Mouse (Mus musculus) small intestine, adult 2 months (tissue): Measurements from ENCODE around the gene Actn4. TPM values are rescaled to one million over a fixed set of nuclear protein-coding genes. Genes with fewer than 3 reads are reported as not detected.
A peak's percentile ranks its signal among the peaks of the same experiment; 100 is the strongest.

Experiments
- H3K27ac ChIP-seq: fragments of 200-500 bp; 2 replicates; pipeline ENCODE4 v1.5.1; 2012; ENCODE audit warnings: low read depth, low read length, control low read depth, inconsistent platforms; ENCODE audit not compliant: insufficient read depth
- H3K27me3 ChIP-seq: fragments of 200-500 bp; 2 replicates; pipeline ENCODE4 v1.6.1; 2012; ENCODE audit warnings: mild to moderate bottlenecking, moderate library complexity, low read length, inconsistent platforms; ENCODE audit not compliant: control insufficient read depth, insufficient read depth
- H3K36me3 ChIP-seq: fragments of 200-500 bp; 2 replicates; pipeline ENCODE4 v1.6.1; 2012; ENCODE audit warnings: mild to moderate bottlenecking, low read length, control low read depth, inconsistent platforms; ENCODE audit not compliant: control insufficient read depth, insufficient read depth
- H3K4me1 ChIP-seq: fragments of 200-500 bp; 2 replicates; pipeline ENCODE4 v1.6.1; 2012; ENCODE audit warnings: low read length, inconsistent platforms, mixed read lengths; ENCODE audit not compliant: control insufficient read depth, insufficient read depth, insufficient read length
- H3K4me3 ChIP-seq: fragments of 200-500 bp; 2 replicates; pipeline ENCODE4 v1.5.1; 2012; ENCODE audit warnings: low read depth, mild to moderate bottlenecking, control low read depth, inconsistent platforms, low read length, moderate library complexity
- CTCF ChIP-seq: fragments of 200-500 bp; IDR thresholded peaks from 2 replicates; pipeline ENCODE4 v1.5.1; 2012; ENCODE audit warnings: low read depth, mild to moderate bottlenecking, control low read depth, inconsistent platforms, low read length, moderate library complexity, mixed read lengths; ENCODE audit not compliant: insufficient replicate concordance, insufficient read length; ENCODE audit errors: extremely low read depth
- POLR2A ChIP-seq: fragments of 200-500 bp; IDR thresholded peaks from 2 replicates; pipeline ENCODE4 v1.6.1; 2012; ENCODE audit warnings: low read depth, mild to moderate bottlenecking, control low read depth, inconsistent platforms, low read length, moderate library complexity
- WGBS: fragments of 180-500 bp; shearing (Covaris S2); methylation state at CpG from one replicate; pipeline ENCODE4 v1.1.7; 2018; 5-methylcytosine and 5-hydroxymethylcytosine counted together
- polyA plus RNA-seq: library from polyadenylated mRNA; depleted of rRNA; stranded (reverse); fragments of >200 nt; gene quantifications from 2 replicates; pipeline ENCODE4 v1.2.3, GENCODE M21; 2012

The Actn4 gene
- polyA plus RNA-seq, 1 experiment, result 1,069 TPM

DNA sequence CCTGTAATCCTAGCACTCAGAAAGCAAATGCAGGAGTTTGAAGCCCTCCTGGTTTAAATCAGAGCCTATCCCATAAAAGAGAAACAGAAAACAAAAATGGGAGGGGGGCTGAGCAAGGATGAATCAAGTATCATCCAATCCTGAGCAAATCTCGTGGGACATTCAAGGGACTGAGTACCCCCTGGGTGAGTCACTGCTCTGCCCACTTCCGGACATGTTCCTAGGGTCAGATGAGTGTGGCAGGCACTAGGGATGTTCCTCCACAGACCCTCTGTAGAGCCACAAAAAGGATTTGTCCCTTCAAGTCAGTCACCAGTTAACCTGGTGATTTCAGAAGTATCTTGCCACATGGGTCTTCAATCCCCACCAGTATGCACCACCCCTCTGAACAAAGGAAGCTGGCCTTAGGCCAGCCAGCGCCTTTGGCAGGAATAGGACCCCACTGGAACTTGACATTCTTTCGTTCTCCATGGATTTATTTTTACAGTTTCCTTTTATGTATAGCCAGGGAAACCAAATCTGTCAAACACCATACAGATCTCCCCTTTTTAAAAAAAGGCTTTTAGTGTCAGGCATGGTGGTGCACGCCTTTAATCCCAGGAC is 6.7 kb downstream of the Actn4 start:
- Histone ChIP-seq H3K4me3 (no peak overlapping the region), H3K36me3 (peaks cover 17% of the 10 kb centered on the region), H3K27ac (peak overlapping the region; percentile 32; the same call in 1 of the 2 replicates), H3K27me3 (no peaks in the 10 kb centered on the region), H3K4me1 (peaks cover 33% of the 10 kb centered on the region; the same call in 1 of the 2 replicates)
- TF ChIP-seq CTCF (peak; percentile 4; the same call in 1 of the 2 replicates), POLR2A (no peak)
- WGBS, result 52% methylated on average over 5 of the region's 5 CpGs

DNA sequence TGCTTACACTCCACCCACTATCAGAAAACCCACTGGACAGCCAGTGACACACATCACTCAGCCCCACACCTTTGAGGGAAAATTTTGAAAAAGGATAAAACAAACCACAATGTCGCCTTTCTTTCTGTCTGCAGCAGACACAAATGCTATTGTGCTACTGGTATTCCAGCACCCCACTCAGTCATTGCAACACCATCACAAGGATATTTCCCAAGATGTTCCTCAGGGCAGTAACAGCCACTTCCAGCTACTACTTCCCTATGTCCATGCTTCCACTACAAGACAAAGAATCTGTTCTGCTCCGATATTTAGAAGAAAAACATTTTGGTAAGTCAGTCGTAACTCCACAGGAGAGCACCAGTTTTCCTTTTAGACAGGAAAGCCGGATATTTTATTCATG is 7.4 kb downstream of the Actn4 start:
- TF ChIP-seq CTCF (no peak), POLR2A (no peak)
- Histone ChIP-seq H3K4me3 (no peak overlapping the region), H3K36me3 (peaks cover 17% of the 10 kb centered on the region), H3K27ac (no peak overlapping the region), H3K27me3 (no peaks in the 10 kb centered on the region), H3K4me1 (peaks cover 35% of the 10 kb centered on the region; the same call in 1 of the 2 replicates)
- 75% methylated on average over 4 of the region's 4 CpGs for WGBS

DNA sequence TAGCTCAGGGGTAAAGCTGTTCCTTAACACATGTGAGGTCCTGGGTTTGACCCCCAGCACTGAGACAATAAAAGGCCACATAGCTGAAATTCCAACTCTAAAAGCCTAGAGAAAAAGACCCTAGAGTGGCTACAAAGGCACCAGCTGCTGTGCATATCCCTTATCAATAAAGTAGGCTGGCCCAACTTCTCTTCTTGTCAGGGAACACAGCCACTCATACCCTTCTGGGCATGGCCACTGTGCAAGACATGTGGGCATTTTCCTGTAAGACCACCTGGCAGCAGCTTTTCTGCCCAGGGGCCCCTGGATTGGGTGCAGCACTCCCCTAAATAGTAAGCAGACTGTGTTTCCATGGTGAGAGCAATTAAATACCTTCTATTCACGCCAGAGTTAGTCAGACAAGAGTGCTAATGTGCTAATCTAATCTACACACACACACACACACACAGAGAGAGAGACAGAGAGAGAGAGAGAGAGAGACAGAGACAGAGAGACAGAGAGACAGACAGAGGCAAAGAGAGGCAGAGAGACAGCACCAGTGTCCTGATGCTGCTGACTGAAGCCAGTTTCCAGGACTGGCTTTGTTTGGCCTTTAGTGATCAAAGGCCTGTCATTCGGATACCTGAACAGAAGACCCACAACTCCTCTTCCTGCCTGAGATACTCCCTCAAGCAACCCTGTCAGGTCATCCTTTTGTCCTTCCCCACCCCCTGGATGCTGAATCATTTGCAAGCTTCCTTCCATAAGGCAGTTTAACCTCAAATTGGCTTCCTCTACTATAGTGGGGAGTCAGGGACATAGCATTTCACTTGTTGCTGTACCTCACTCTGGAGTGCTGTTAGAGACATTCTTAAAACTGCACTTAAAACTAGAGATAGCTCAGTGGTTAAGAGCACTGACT is 8.4 kb downstream of the Actn4 start:
- Histone ChIP-seq H3K27me3 (no peaks in the 10 kb centered on the region), H3K36me3 (peaks cover 21% of the 10 kb centered on the region), H3K4me3 (no peak overlapping the region), H3K4me1 (peaks cover 41% of the 10 kb centered on the region; the same call in 1 of the 2 replicates), H3K27ac (peak overlapping the region; percentile 58; the same call in 1 of the 2 replicates)
- TF ChIP-seq POLR2A (no peak), CTCF (no peak; the same call in 1 of the 2 replicates)
- WGBS, result 21% methylated on average over 2 of the region's 2 CpGs

DNA sequence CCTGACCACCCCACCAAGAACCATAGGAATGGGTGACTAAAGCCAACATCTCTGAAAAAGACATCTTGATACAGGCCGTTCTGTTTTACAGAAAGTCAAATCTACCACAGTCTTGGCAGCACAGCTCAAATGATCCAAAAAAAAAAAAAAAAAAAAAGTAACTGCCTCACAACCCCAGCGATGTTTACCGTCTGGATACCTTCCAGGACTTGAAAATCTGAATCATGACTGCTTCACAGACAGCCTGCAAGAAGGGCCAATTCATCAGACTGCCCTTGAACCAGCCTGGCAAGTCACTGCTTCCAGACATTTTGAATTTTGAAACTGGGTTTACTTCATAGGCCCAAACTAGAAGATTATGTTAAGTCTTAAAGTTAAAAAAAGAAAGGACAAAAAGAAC is 9.4 kb downstream of the Actn4 start:
- Histone ChIP-seq H3K4me3 (no peak overlapping the region), H3K27me3 (no peaks in the 10 kb centered on the region), H3K36me3 (peaks cover 26% of the 10 kb centered on the region), H3K27ac (peak overlapping the region; percentile 58), H3K4me1 (peaks cover 43% of the 10 kb centered on the region; the same call in 1 of the 2 replicates)
- 12% methylated on average over 3 of the region's 3 CpGs for WGBS
- TF ChIP-seq POLR2A, result no peak
- no peak for TF ChIP-seq CTCF

DNA sequence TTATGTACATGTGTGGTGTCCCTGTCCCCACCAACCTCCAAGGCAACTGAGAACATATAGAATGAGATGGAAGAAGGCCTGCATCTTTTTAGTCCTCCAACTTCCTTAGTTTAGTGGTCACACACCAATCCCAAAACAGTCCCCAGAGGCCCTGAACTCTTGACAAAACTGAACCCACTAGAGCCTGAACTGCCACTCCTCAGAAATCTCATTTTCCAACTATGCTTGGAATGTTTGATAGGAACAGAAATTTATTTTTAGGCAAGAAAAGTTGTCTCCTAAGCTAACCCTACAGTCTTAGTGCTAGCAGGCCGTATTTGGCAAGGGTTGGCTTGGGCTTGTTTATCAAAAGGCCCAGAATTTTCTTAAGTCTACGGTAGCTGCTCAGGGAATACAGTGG is 10.4 kb downstream of the Actn4 start:
- peaks cover 49% of the 10 kb centered on the region; the same call in 1 of the 2 replicates for H3K4me1 ChIP-seq
- 49% methylated on average over 2 of the region's 2 CpGs for WGBS

DNA sequence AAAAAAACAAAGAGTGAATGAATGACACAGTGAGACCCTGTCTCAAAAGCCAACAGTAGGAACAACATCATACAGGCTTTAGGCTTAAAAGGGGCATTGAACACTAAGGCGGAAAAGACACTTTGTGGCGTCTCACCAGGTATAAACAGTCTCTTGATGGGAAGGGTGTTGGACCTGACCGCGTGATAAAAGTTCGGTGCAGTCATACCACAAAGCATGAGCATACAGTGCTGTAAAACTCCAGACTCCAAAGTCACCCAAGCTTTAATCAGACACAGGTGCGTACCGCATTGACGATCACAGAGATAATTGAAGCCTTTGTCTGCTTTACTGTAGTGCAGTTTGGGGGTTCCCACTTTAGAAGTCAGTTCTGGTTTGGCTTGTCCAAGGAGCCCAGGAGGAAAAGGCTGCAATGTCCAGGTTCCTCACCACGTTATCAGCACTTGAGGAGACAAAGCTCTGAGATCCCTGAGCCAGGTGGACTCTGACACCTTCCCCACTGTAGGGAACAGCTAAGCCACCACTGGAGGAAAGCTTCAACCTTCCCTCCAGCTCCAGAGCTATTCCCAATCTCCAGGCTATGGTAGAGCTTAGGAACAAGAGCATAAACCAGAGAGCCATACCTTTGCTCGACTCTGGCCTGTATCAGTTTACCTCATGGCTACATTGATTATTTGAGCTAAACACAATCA is 11.6 kb downstream of the Actn4 start:
- Histone ChIP-seq H3K27me3 (no peaks in the 10 kb centered on the region), H3K4me3 (no peak overlapping the region), H3K4me1 (peaks cover 53% of the 10 kb centered on the region; the same call in 1 of the 2 replicates), H3K27ac (peak overlapping the region; percentile 58), H3K36me3 (peaks cover 34% of the 10 kb centered on the region)
- no peak for TF ChIP-seq CTCF
- WGBS, result 38% methylated on average over 10 of the region's 10 CpGs

More for the DNA sequence above, 10.4 kb downstream of the Actn4 start:
- TF ChIP-seq CTCF (no peak), POLR2A (no peak)
- Histone ChIP-seq H3K36me3 (peaks cover 29% of the 10 kb centered on the region), H3K27me3 (no peaks in the 10 kb centered on the region), H3K27ac (peak overlapping the region; percentile 58), H3K4me3 (no peak overlapping the region)
